Mouse (Mus musculus) gastrocnemius, adult 18-20 months (tissue): Measurements from ENCODE around the gene Tpo. TPM values are rescaled to one million over a fixed set of nuclear protein-coding genes. Genes with fewer than 3 reads are reported as not detected.

ENCODE experiments used
- DNase-seq: peaks from one replicate; pipeline ENCODE4 v3.0.0; 2021; ENCODE audit warnings: low spot score
- long read RNA-seq, 2 experiments: library from polyadenylated mRNA; stranded (forward); transcript quantifications; one replicate each; pipeline ENCODE4 v2.0.0; 2021
- total RNA-seq, 2 experiments: library from RNA; stranded (reverse); gene quantifications; 2 replicates each; pipeline ENCODE4 v1.2.3; 2021

The Tpo gene
- not detected for total RNA-seq
- long read RNA-seq, experiment 1 = 0 reads
- long read RNA-seq, experiment 2 = 0 reads

GRCm38 (mm10) chr12:30132524-30132923 lies at the start of gene Tpo:
Gene Tpo, minus strand, starts transcription at chr12:30132624.
- DNase-seq = no peak

GRCm38 (mm10) chr12:30181721-30182120 lies 49.3 kb upstream of the Tpo start:
- DNase-seq = no peak

GRCm38 (mm10) chr12:30179623-30180022 lies 47.2 kb upstream of the Tpo start:
- DNase-seq = no peak

GRCm38 (mm10) chr12:30177966-30178365 lies 45.5 kb upstream of the Tpo start:
- DNase-seq = no peak

GRCm38 (mm10) chr12:30177529-30177928 lies 45.1 kb upstream of the Tpo start:
- no peak for DNase-seq

GRCm38 (mm10) chr12:30168491-30168890 lies 36.1 kb upstream of the Tpo start:
- DNase-seq = no peak

GRCm38 (mm10) chr12:30164538-30164937 lies 32.1 kb upstream of the Tpo start:
- DNase-seq = no peak

GRCm38 (mm10) chr12:30164005-30164404 lies 31.6 kb upstream of the Tpo start:
- DNase-seq = no peak

GRCm38 (mm10) chr12:30161731-30162406 lies 29.4 kb upstream of the Tpo start:
- no peak for DNase-seq

GRCm38 (mm10) chr12:30160475-30160874 lies 28.1 kb upstream of the Tpo start:
- DNase-seq = peak; percentile 3

- no peak for DNase-seq
Measured at GRCm38 (mm10) chr12:30159788-30160187, 27.4 kb upstream of the Tpo start.

GRCm38 (mm10) chr12:30154079-30154673 lies 21.8 kb upstream of the Tpo start:
- DNase-seq = no peak

- no peak for DNase-seq
Measured at GRCm38 (mm10) chr12:30142085-30142484, 9.7 kb upstream of the Tpo start.

- DNase-seq = no peak
Measured at GRCm38 (mm10) chr12:30129411-30129716, 3.1 kb downstream of the Tpo start.

- DNase-seq = peak; percentile 74
Measured at GRCm38 (mm10) chr12:30128561-30129410, 3.6 kb downstream of the Tpo start.

- no peak for DNase-seq
Measured at GRCm38 (mm10) chr12:30122347-30122746, 10.1 kb downstream of the Tpo start.

- DNase-seq = no peak
Measured at GRCm38 (mm10) chr12:30112271-30112670, 20.2 kb downstream of the Tpo start.

- no peak for DNase-seq
Measured at GRCm38 (mm10) chr12:30109646-30110605, 22.5 kb downstream of the Tpo start.

GRCm38 (mm10) chr12:30102891-30103565 lies 29.4 kb downstream of the Tpo start:
- DNase-seq = no peak

- DNase-seq = peak; percentile 7
Measured at GRCm38 (mm10) chr12:30092081-30092480, 40.3 kb downstream of the Tpo start.

- DNase-seq = no peak
Measured at GRCm38 (mm10) chr12:30083971-30084370, 48.5 kb downstream of the Tpo start.
